Mouse (Mus musculus) midbrain, postnatal 0 days (tissue): ENCODE data around the gene Zfp553. TPM values are rescaled to one million over a fixed set of nuclear protein-coding genes. Genes with fewer than 3 reads are reported as not detected.

Experiments used
- ATAC-seq: fragments of 200-750 bp; cut with Nextera tagmentation; 2 replicates; pipeline ENCODE4 v1.8.0; 2017; ENCODE audit warnings: moderate number of reproducible peaks, mild to moderate bottlenecking, moderate TSS enrichment, moderate library complexity; ENCODE audit not compliant: low FRiP score
- DNase-seq: peaks from one replicate; pipeline ENCODE4 v3.0.0-alpha.2; 2015; ENCODE audit warnings: low spot score
- H3K27ac ChIP-seq: fragments of 300-500 bp; sonication (generic); 2 replicates; pipeline ENCODE4 v1.5.1; 2014; ENCODE audit warnings: low read depth, mild to moderate bottlenecking, low read length, mixed read lengths
- H3K27me3 ChIP-seq: fragments of 300-500 bp; sonication (generic); 2 replicates; pipeline ENCODE4 v1.6.1; 2014; ENCODE audit warnings: low read length, control low read depth, mixed read lengths; ENCODE audit not compliant: insufficient read depth
- H3K36me3 ChIP-seq: fragments of 300-500 bp; sonication (generic); 2 replicates; pipeline ENCODE4 v1.6.1; 2014; ENCODE audit warnings: low read length, control low read depth, mixed read lengths; ENCODE audit not compliant: insufficient read depth
- H3K4me1 ChIP-seq: fragments of 300-500 bp; sonication (generic); 2 replicates; pipeline ENCODE4 v1.6.1; 2014; ENCODE audit warnings: mild to moderate bottlenecking, control low read depth, antibody characterized with exemption, low read length, mixed read lengths; ENCODE audit not compliant: insufficient read depth
- H3K4me2 ChIP-seq: fragments of 300-500 bp; sonication (generic); 2 replicates; pipeline ENCODE4 v1.6.1; 2014; ENCODE audit warnings: low read depth, mild to moderate bottlenecking, low read length, mixed read lengths; ENCODE audit not compliant: poor library complexity, severe bottlenecking
- H3K4me3 ChIP-seq: fragments of 300-500 bp; sonication (generic); 2 replicates; pipeline ENCODE4 v1.5.1; 2014; ENCODE audit warnings: low read depth, mild to moderate bottlenecking, low read length, moderate library complexity
- H3K9ac ChIP-seq: fragments of 300-500 bp; sonication (generic); replicated peaks from 2 replicates; pipeline ENCODE4 v1.6.1; 2014; ENCODE audit warnings: mild to moderate bottlenecking, low read length, moderate library complexity, mixed read lengths; ENCODE audit not compliant: poor library complexity, severe bottlenecking
- H3K9me3 ChIP-seq: fragments of 300-500 bp; sonication (generic); 2 replicates; pipeline ENCODE4 v1.6.1; 2016; ENCODE audit warnings: low read length, control low read depth
- CTCF ChIP-seq: IDR thresholded peaks from 2 replicates; pipeline ENCODE4 v1.5.1; 2016; ENCODE audit warnings: antibody characterized with exemption, mild to moderate bottlenecking
- WGBS: fragments of 180-500 bp; shearing (Covaris S2); extraction: QIAGEN DNeasy Blood & Tissue Kit; methylation state at CpG from one replicate; pipeline ENCODE4 v1.1.7; 2014; 5-methylcytosine and 5-hydroxymethylcytosine counted together
- polyA plus RNA-seq: library from polyadenylated mRNA; unstranded; fragments of >200 nt; fragmentation: Nextera tagmentation; extraction: Ambion mirVana; gene quantifications from 2 replicates; pipeline ENCODE4 v1.2.1, GENCODE M21; 2015
- total RNA-seq: library from RNA; depleted of rRNA; stranded (reverse); fragments of >200 nt; gene quantifications from 2 replicates; pipeline ENCODE4 v1.2.3, GENCODE M21; 2014

Gene Zfp553
- total and polyA plus RNA-seq, 2 experiments from 2014 or later: 32.3 to 37.4 TPM

- no peaks in the 10 kb centered on the region for H3K4me1 ChIP-seq
- ATAC-seq: no peak
- no peak overlapping the region for H3K9ac ChIP-seq
- H3K27ac ChIP-seq: no peak overlapping the region
- H3K36me3 ChIP-seq: peaks cover 13% of the 10 kb centered on the region; the same call in 1 of the 2 replicates
- H3K4me3 ChIP-seq: no peak overlapping the region
- H3K4me2 ChIP-seq: no peak overlapping the region
- WGBS: 86% methylated on average over 17 of the region's 17 CpGs
- H3K9me3 ChIP-seq: no peaks in the 10 kb centered on the region
- no peak for TF ChIP-seq CTCF
- DNase-seq: no peak
- H3K27me3 ChIP-seq: no peaks in the 10 kb centered on the region
Observed at GRCm38 (mm10) chr7:127188305-127189276, 44.3 kb upstream of the Zfp553 start.

GRCm38 (mm10) chr7:127190672-127191071 is 42.2 kb upstream of the Zfp553 start:
- H3K27me3 ChIP-seq: no peaks in the 10 kb centered on the region
- no peak for ATAC-seq
- 90% methylated on average over 6 of the region's 6 CpGs for whole genome bisulfite sequencing

GRCm38 (mm10) chr7:127192989-127193388 is 39.9 kb upstream of the Zfp553 start:
- H3K9me3 ChIP-seq: no peaks in the 10 kb centered on the region
- ATAC-seq (no peak), DNase-seq (no peak)
- H3K27ac ChIP-seq: no peak overlapping the region
- no peaks in the 10 kb centered on the region for H3K27me3 ChIP-seq
- no peak overlapping the region for H3K9ac ChIP-seq
- peaks cover 7% of the 10 kb centered on the region for H3K4me1 ChIP-seq
- WGBS: 97% methylated on average over 5 of the region's 5 CpGs
- H3K4me3 ChIP-seq: no peak overlapping the region
- peaks cover 23% of the 10 kb centered on the region for H3K36me3 ChIP-seq
- TF ChIP-seq CTCF: no peak
- H3K4me2 ChIP-seq: no peak overlapping the region

More at GRCm38 (mm10) chr7:127190672-127191071, 42.2 kb upstream of the Zfp553 start:
- H3K4me1 ChIP-seq: peaks cover 7% of the 10 kb centered on the region
- no peak overlapping the region for H3K4me3 ChIP-seq
- H3K9ac ChIP-seq: no peak overlapping the region
- H3K9me3 ChIP-seq: no peaks in the 10 kb centered on the region
- no peak for TF ChIP-seq CTCF
- H3K27ac ChIP-seq: no peak overlapping the region
- H3K36me3 ChIP-seq: peaks cover 13% of the 10 kb centered on the region; the same call in 1 of the 2 replicates
- no peak for DNase-seq
- no peak overlapping the region for H3K4me2 ChIP-seq

- H3K27ac ChIP-seq: no peak overlapping the region
- no peak for ATAC-seq
- 95% methylated on average over 17 of the region's 17 CpGs for WGBS
- H3K36me3 ChIP-seq: peaks cover 35% of the 10 kb centered on the region
- H3K4me3 ChIP-seq: no peak overlapping the region
- H3K4me2 ChIP-seq: peak overlapping the region; percentile 75
- H3K4me1 ChIP-seq: peaks cover 7% of the 10 kb centered on the region
- no peak overlapping the region for H3K9ac ChIP-seq
- DNase-seq: no peak
- TF ChIP-seq CTCF: no peak
- H3K9me3 ChIP-seq: no peaks in the 10 kb centered on the region
- H3K27me3 ChIP-seq: no peaks in the 10 kb centered on the region
Observed at GRCm38 (mm10) chr7:127194011-127194632, 38.7 kb upstream of the Zfp553 start.

GRCm38 (mm10) chr7:127194633-127195029 is 38.2 kb upstream of the Zfp553 start:
- Histone ChIP-seq H3K27me3 (no peaks in the 10 kb centered on the region), H3K4me1 (peaks cover 7% of the 10 kb centered on the region), H3K27ac (peak overlapping the region; percentile 93; the same call in 1 of the 2 replicates), H3K4me3 (peak overlapping the region; percentile 66), H3K36me3 (peaks cover 40% of the 10 kb centered on the region), H3K9me3 (no peaks in the 10 kb centered on the region), H3K9ac (peak overlapping the region; percentile 74; the same call in 1 of the 2 replicates), H3K4me2 (peak overlapping the region; percentile 75)
- no peak for DNase-seq
- ATAC-seq: no peak
- TF ChIP-seq CTCF: no peak
- WGBS: 93% methylated on average over 7 of the region's 7 CpGs
